Mouse (Mus musculus): Measurements from ENCODE around the gene Grm7.

Gene Grm7

DNA sequence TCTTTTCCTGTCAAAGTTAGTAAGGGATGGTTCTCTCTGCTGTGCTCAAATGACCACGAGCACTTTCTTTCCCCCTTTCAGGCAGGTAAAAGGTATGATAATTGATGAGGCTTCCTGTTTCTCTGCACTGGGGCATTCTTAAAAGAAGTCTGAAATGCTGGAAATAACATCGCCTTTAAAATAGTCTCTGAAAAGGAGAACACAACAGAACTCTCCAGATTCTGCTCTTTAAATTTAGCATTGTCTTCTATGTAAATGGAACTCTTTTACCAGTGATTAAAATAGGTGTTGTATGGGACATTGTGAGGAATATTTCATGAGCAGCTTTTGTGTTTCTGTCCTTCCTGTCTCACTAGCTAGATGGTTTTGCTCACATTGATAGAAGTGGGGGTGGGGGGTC lies 393.7 kb downstream of the Grm7 start:
- DNase-seq, result no peak

GRCm38 (mm10) chr6:111045896-111046295 lies 400.5 kb downstream of the Grm7 start:
- DNase-seq, result no peak

DNA sequence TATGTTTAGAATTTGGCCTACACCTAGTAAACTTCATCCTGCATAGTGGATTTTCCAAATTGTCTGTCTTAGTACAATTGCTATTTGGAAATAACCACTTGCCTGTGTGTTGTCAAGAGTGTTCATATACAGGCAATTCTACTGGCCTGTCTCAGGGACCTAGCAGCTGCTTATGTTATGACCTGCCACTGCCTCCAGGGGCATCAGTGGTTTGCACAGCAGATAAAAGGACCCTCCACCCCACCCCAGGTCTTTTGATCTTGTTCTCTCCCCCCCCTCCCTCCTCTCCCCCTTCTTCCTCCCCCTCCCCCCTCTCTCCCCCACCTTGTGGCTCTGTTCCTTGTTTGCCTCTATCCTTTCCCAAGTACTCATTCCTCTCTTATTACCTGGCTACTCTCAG lies 403.9 kb downstream of the Grm7 start:
- DNase-seq, result no peak

GRCm38 (mm10) chr6:111054001-111054975 lies 408.9 kb downstream of the Grm7 start:
- DNase-seq, result no peak

- no peak for DNase-seq
Measured at GRCm38 (mm10) chr6:111057798-111058197, 412.4 kb downstream of the Grm7 start.

DNA sequence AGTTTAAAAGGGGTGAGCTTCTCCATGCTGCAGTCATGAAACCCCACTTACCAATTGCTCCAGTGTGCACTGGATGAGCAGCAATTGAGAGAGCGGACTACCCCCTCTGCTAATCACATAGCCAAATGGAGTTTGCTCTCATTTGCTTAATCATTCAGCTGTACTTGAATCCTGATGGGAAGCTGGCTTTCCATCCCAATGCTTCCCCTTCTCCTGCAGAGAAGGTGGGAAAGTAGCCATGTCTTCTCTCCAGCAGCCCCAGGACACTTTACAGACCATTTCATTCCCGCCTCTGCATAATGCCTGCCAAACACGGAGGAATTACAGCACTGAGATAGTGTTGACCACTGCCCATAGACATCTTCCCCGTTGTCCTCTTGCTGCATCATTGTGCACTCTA lies 414.6 kb downstream of the Grm7 start:
- no peak for DNase-seq

DNA sequence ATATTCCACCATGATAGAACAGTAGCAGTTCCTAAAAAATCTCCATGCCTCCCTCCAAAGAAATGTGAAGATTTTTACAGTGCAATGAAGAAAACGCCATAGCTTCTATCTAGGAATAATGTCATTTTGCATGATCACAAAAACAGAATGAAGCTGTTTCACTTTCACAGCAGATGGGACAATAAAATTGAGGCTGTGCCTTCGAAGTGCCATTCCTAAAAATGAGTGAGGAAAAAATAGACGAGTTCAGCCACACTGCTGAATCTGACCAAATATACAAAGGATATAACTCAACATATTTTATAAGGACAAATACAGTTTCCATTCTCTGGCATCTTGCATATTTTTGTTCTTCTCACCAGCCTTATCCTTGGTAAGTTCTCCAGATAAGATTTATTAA lies 439.2 kb downstream of the Grm7 start:
- DNase-seq, result no peak

- no peak for DNase-seq
Measured at GRCm38 (mm10) chr6:111094818-111095217, 449.4 kb downstream of the Grm7 start.

GRCm38 (mm10) chr6:111105485-111105884 lies 460.1 kb downstream of the Grm7 start:
- no peak for DNase-seq

GRCm38 (mm10) chr6:111161037-111161436 lies 515.7 kb downstream of the Grm7 start:
- no peak for DNase-seq

DNA sequence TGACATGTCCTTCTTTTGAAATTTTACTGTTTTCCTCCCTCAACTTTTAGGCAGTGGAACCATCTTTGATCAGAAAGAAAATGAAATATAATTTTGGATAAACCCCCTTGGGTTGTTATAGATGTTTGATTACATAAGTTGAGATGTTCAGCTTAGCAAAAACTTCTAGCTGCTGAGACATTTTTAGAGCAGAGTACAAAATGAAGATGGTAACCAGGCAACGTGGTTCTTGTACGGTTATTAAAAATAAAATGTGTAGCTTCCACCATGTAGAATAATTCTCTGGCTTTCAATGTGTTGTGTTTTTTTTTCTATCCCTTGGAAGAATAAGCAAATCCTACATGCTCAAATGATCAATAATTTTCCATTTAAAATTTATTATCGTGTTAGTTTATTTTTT lies 550.0 kb downstream of the Grm7 start:
- no peak for DNase-seq

- DNase-seq, result no peak
Measured at GRCm38 (mm10) chr6:111221083-111221729, 575.8 kb downstream of the Grm7 start.

GRCm38 (mm10) chr6:111255215-111255614 lies 609.8 kb downstream of the Grm7 start:
- DNase-seq, result no peak

GRCm38 (mm10) chr6:111256939-111257338 lies 611.6 kb downstream of the Grm7 start:
- no peak for DNase-seq

- no peak for DNase-seq
Measured at GRCm38 (mm10) chr6:111258256-111258655, 612.9 kb downstream of the Grm7 start.

DNA sequence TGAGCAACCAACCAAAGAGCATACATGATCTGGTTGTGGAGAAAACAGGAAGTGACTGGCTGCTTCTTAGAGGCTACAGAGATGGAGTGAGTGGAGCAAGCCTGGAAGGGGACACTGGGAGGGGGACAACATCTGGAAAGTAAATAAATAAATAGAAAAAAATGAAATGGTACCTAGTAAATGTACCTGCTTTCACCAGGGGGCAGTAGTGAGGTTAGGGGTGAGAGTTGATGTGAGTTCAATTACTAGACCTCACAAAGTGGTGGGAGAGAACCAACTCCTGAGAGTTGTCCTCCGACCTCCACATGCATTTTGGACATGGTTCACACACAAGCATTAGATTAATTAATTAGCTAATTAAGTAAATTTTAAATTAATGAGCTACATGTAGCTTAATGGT lies 615.8 kb downstream of the Grm7 start:
- no peak for DNase-seq

- no peak for DNase-seq
Measured at GRCm38 (mm10) chr6:111276657-111277056, 631.3 kb downstream of the Grm7 start.

DNA sequence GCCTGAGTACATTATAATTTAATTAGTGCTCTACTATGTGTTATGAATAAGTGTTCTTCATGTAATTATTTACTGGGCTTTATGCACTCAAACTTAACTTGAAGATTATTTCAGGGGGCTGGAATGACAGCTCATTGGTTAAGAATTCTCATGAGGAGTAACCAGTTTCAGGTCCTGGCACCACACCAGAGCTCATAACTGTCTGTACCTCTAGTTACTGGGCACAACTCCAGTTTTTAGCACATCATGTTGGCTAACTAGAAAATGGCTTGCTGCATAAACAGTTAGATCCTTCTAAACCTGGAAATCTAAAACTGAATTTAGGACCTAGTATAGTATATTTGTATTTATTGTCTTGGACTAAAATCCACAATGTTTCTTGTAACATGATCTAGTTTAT lies 633.1 kb downstream of the Grm7 start:
- no peak for DNase-seq

DNA sequence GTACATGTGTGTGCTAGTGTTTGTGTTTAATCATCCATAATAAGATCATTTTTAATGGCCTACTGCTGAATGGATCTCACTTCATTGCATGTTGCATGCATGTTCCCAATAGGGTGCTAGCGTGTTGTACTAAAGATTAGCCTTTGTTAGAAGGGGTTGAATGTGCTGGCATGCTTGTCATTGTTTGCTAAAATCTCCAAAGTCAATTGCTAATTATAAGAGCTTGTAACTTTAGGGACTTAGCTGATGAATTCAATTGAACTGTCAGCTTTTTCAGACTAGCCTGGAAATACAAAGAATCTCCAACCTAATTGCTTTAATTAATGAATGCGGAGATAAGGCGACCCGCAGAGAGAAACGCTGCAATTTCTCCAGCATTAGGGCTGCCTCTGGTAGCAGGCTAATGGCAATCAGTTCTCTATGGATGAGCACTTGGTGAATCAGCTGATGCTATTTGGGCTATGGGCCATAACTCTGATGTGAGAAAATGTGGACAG lies 648.2 kb downstream of the Grm7 start:
- no peak for DNase-seq

DNA sequence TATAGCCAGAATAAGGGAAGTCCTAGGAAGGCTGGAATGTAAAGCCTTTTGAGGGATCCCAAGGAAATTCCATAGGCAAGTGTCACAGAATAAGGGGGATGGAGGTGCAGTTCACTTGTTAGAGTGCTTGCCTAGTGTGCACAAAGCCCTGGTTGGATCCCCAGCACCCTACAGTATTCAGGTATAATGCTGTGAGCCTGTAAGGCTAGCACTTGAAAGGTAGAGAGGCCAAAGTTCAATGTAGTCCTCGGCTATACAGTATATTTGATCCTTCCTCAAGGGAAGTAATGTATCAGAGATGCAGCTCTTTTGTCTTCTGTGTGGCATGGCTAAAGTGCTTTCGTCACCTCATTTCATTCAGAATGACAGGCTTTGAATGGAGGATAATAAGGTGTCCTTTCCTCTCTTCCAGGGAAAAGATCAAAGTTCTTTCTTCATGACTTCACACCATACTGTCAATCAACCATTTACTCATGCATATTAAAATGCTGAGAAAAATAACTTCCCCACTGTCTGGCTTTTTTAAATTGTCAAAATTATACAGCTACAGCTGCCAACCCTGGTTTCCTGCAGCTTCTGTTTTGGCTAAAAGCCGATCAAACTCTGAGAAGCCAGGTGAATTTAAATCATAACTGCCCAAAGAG lies 658.7 kb downstream of the Grm7 start:
- DNase-seq, result no peak

DNA sequence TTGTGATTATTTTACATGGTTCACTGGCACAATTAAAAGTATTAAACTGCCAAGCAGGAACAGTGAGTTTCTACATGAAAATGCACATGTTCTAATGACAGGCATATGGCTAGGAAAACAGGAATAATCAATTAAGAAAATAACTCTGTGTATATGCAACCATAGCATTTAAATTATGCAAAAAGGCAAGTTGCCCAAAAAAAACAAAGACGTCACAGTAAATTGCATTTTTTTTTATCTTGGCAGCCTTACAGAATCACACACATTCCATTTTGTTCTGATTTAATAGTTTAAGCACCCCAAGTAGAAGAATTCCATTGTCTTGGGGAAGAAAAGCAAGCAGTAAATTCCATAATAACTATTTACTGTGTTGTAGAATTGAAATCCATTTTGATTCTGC lies 716.3 kb downstream of the Grm7 start:
- no peak for DNase-seq

DNA sequence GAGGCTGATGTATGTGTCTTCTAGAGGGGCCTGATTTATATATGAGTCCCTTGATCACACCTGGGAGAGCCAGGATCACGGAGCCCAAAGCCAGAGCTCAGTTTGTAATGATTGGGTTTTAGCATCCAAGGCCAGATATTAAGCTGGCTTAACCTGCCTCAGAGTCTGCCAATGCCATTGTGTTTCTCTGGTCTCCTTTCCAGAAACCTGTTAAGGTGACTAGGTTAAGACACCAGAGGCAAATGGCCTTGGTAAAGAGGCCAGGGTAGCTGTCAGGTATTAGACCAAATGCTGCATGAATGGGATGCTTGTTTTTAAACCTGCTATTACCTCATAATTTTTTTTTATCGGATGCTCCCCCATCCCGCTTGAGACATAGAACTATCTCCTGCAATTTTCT lies 722.7 kb downstream of the Grm7 start:
- no peak for DNase-seq

DNA sequence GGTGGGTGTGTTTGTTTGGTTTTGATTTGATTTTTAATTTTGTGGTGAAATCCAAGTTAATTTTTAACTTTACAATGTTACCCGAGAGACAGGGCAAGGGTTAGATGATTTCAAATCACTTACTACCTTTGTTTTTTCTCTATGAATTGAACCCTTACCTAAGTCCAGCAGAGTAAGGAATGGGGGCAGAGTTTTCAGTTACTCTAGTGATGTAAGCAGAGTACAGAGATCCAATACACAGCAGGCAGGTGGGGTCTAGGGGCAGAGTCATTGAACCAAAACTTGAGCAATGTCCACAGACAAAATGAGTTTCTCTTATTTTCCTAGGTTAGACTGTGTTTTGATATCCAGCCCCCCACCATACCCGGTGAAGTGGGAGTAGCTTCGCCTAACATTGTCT lies 723.2 kb downstream of the Grm7 start:
- no peak for DNase-seq

DNA sequence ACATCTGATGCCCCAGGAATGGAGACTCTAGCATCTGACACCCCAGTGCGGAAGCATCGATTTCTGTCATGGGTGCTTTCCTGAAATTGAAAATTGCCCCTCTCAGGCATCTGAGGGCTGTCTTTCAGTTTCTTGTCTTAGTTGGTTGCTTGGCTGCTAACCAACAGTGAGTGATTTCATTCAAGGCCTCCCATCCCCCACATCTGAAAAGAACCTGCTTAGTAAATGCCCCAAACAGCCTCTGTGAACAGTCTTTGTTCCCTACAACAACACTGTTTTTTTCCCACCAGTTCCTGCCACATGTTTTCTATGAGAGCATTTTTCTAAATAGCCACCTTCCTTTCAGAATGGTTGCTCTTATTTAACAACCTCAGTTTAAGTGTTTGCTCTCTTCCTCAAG lies 723.6 kb downstream of the Grm7 start:
- no peak for DNase-seq
